In the genomic region with DNA sequence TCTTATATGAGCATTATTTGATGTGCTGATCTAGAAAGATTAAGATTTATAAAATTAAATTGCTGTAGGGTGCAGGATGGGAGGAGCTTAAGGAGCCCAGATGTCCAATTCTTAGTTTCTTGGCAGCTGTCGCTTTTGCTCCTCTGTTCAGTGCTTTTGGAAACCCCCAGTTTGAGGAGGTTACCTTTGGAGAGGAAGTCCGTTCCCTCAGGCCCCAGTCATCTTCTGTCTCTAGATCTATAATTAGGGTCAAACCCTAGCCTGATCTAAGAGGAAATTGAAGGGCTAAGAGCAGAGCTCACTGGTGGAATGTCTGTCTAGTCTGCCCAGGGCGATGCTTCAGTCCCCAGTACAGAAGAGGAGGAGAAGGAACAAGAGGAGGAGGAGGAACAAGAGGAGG, we compare ENCODE assay signal across 21 mouse cellular contexts.
"Had no signal": no experiment of that assay in that cellular context is flagged by ENCODE, and none has a peak within 500 bp of the region (broad histone marks: within the 10 kb centered on the region; RNA-seq: fewer than 3 reads in every experiment).

No protein-coding gene starts in this region.

- H3K9ac ChIP-seq: limb, embryonic 13.5 days; liver, embryonic 12.5 days; liver, embryonic 15.5 days; lung, embryonic 15.5 days; midbrain, embryonic 13.5 days had no signal

- H3K36me3 ChIP-seq: limb, embryonic 13.5 days; liver, embryonic 12.5 days; liver, embryonic 15.5 days; lung, embryonic 15.5 days; midbrain, embryonic 10.5 days; midbrain, embryonic 13.5 days had no signal

- H3K27ac ChIP-seq: limb, embryonic 13.5 days; liver, embryonic 12.5 days; liver, embryonic 15.5 days; lung, embryonic 15.5 days; midbrain, embryonic 10.5 days; midbrain, embryonic 13.5 days; stomach, postnatal 0 days had no signal

- H3K9me3 ChIP-seq: limb, embryonic 13.5 days; liver, embryonic 12.5 days; liver, embryonic 15.5 days; lung, embryonic 15.5 days; midbrain, embryonic 10.5 days; midbrain, embryonic 13.5 days had no signal

- H3K4me3 ChIP-seq: limb, embryonic 13.5 days; liver, embryonic 12.5 days; liver, embryonic 15.5 days; lung, embryonic 15.5 days; midbrain, embryonic 10.5 days; midbrain, embryonic 13.5 days had no signal

- H3K4me1 ChIP-seq: midbrain, embryonic 10.5 days; midbrain, embryonic 13.5 days had no signal

- DNase-seq: kidney, adult 8-10 months; kidney, postnatal 14 days; left cerebral cortex, postnatal 4 days; liver; lung, adult 18-20 months; lung, postnatal 10 days; lung, postnatal 36 days; retina, postnatal 1 day; right cerebral cortex, postnatal 25 days; thymus, adult 2 months; thymus, postnatal 14 days; thymus, postnatal 4 days had no signal

- ATAC-seq: intestine, postnatal 0 days; liver, embryonic 12.5 days; midbrain, embryonic 13.5 days; midbrain, embryonic 16.5 days had no signal

- H3K27me3 ChIP-seq: liver, embryonic 12.5 days; liver, embryonic 15.5 days; lung, embryonic 15.5 days; midbrain, embryonic 13.5 days had no signal

- H3K4me2 ChIP-seq: limb, embryonic 13.5 days; liver, embryonic 12.5 days; liver, embryonic 15.5 days; lung, embryonic 15.5 days; midbrain, embryonic 13.5 days had no signal
